Mouse (Mus musculus): Measurements from ENCODE around the gene Megf11. TPM values are rescaled to one million over a fixed set of nuclear protein-coding genes. Genes with fewer than 3 reads are reported as not detected.
A peak's percentile ranks its signal among the peaks of the same experiment; 100 is the strongest.

Megf11 gene
- polyA plus RNA-seq, 1 experiment from 2014 or later, result 1.2 TPM

- H3K4me2 ChIP-seq, result no peak overlapping the region
- no peak overlapping the region for H3K27ac ChIP-seq
- 90% methylated on average over 1 of the region's 1 CpGs for WGBS
- peak; percentile 36; the same call in 1 of the 2 replicates for ATAC-seq (ENCODE audit: insufficient read depth, low FRiP score, low read depth)
- H3K9me3 ChIP-seq, result no peaks in the 10 kb centered on the region
- no peaks in the 10 kb centered on the region for H3K27me3 ChIP-seq (replicated peaks)
- H3K36me3 ChIP-seq, result no peaks in the 10 kb centered on the region
- no peak overlapping the region for H3K9ac ChIP-seq
- peaks cover 30% of the 10 kb centered on the region for H3K4me1 ChIP-seq
- no peak overlapping the region for H3K4me3 ChIP-seq (replicated peaks)
Observed at GRCm38 (mm10) chr9:64602895-64603294, 217.5 kb downstream of the Megf11 start.

DNA sequence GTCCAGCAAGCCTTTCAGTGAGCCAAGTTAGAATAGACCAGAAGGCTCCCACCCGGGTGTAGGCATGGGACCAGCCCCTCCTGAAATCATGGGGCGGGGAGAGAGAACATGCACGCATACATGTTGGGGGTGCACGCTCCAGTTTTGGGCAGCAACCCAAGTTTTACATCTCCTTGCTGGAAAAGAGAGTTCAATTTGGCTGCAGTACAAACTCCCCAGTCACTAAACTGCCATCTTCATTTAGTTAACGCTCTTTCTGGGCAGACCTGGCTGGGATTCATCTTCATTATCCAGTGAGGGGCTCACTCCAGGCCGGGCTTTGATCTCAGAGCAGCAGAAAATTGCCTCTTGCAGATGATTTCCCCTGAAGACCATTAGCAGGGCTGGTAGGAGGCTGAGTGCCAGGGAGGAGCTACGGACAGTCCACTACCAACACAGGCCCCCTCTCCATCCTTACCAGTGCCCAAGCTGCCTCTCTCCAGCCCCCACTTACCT lies 218.8 kb downstream of the Megf11 start:
- Histone ChIP-seq H3K4me3 (replicated peaks) (no peak overlapping the region), H3K27me3 (replicated peaks) (no peaks in the 10 kb centered on the region), H3K27ac (peak overlapping the region; percentile 26; the same call in 1 of the 2 replicates), H3K9me3 (no peaks in the 10 kb centered on the region), H3K9ac (no peak overlapping the region), H3K36me3 (no peaks in the 10 kb centered on the region), H3K4me2 (no peak overlapping the region), H3K4me1 (peaks cover 30% of the 10 kb centered on the region)
- peak; percentile 29; the same call in 1 of the 2 replicates for ATAC-seq (ENCODE audit: insufficient read depth, low FRiP score, low read depth)
- 45% methylated on average over 7 of the region's 7 CpGs for WGBS

GRCm38 (mm10) chr9:64605077-64605714 lies 219.8 kb downstream of the Megf11 start:
- Histone ChIP-seq H3K27ac (peak overlapping the region; percentile 23), H3K4me3 (replicated peaks) (no peak overlapping the region), H3K4me1 (peaks cover 30% of the 10 kb centered on the region), H3K36me3 (no peaks in the 10 kb centered on the region), H3K9ac (no peak overlapping the region), H3K27me3 (replicated peaks) (no peaks in the 10 kb centered on the region), H3K9me3 (no peaks in the 10 kb centered on the region), H3K4me2 (no peak overlapping the region)
- WGBS, result 61% methylated on average over 14 of the region's 14 CpGs
- ATAC-seq (ENCODE audit: insufficient read depth, low FRiP score, low read depth), result no peak

DNA sequence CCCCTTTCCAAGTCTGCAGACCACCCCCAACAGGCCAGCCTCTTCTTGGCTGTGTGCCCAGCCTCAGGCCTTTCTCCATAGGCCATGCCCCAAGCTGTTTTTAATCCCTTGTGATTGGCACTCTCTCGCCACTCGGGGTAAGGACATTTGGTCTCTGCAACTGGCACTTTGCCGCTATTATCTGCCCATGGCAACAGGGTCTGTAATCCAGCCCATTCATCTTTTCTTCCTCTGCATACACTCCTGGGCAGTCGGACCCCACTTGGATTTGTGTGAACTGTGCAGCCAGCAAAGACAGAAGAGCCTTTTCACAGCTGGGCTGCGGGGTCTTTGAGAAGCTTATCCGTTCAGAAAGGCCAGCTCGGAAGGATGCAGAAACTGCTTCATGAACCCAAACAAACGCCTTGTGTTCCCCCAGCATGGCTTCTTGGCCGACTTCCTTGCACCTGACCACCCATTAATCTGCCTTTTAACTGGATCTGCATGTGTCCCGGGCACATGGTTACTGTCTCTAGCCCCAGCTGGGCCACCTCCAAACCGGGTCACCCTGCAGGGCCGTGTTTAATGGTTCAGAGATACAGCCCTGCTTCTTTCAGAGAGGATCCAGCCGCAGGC lies 220.4 kb downstream of the Megf11 start:
- no peaks in the 10 kb centered on the region for H3K9me3 ChIP-seq
- 29% methylated on average over 13 of the region's 13 CpGs for WGBS
- H3K4me1 ChIP-seq, result peaks cover 30% of the 10 kb centered on the region
- H3K27ac ChIP-seq, result peak overlapping the region; percentile 23; the same call in 1 of the 2 replicates
- no peaks in the 10 kb centered on the region for H3K36me3 ChIP-seq
- peak; percentile 48 for ATAC-seq (ENCODE audit: insufficient read depth, low FRiP score, low read depth)
- H3K27me3 ChIP-seq (replicated peaks), result no peaks in the 10 kb centered on the region
- no peak overlapping the region for H3K9ac ChIP-seq
- H3K4me3 ChIP-seq (replicated peaks), result no peak overlapping the region
- no peak overlapping the region for H3K4me2 ChIP-seq

DNA sequence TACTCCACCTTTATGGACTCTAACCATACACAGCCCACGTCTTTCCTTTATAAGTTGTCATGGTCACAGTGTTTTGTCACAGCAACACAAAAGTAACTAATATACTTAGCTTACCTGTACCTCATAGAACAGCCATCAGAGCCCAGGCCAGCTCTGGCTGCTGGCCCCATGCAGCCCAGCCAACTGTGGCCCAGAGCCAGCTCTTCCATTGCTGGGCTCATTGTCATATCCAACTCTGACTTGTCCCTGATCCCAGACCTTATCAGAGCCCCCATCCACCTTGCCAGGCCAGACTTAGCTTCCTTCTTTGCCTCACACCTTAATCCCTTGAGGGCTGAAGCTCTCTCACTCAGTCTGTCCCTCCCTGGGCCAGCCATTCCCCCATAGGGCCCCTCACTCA lies 221.6 kb downstream of the Megf11 start:
- Histone ChIP-seq H3K9me3 (no peaks in the 10 kb centered on the region), H3K27me3 (replicated peaks) (no peaks in the 10 kb centered on the region), H3K4me2 (no peak overlapping the region), H3K27ac (no peak overlapping the region), H3K36me3 (no peaks in the 10 kb centered on the region), H3K4me3 (replicated peaks) (no peak overlapping the region), H3K4me1 (peaks cover 30% of the 10 kb centered on the region), H3K9ac (no peak overlapping the region)
- ATAC-seq (ENCODE audit: insufficient read depth, low FRiP score, low read depth), result no peak
- WGBS, result 84% methylated on average over 1 of the region's 1 CpGs

GRCm38 (mm10) chr9:64609546-64609945 lies 224.1 kb downstream of the Megf11 start:
- no peak overlapping the region for H3K4me3 ChIP-seq (replicated peaks)
- no peak overlapping the region for H3K4me2 ChIP-seq
- peaks cover 26% of the 10 kb centered on the region for H3K4me1 ChIP-seq
- no peak overlapping the region for H3K9ac ChIP-seq
- H3K27ac ChIP-seq, result no peak overlapping the region
- 51% methylated on average over 3 of the region's 3 CpGs for WGBS
- no peaks in the 10 kb centered on the region for H3K36me3 ChIP-seq
- no peaks in the 10 kb centered on the region for H3K9me3 ChIP-seq
- ATAC-seq (ENCODE audit: insufficient read depth, low FRiP score, low read depth), result no peak
- no peaks in the 10 kb centered on the region for H3K27me3 ChIP-seq (replicated peaks)

DNA sequence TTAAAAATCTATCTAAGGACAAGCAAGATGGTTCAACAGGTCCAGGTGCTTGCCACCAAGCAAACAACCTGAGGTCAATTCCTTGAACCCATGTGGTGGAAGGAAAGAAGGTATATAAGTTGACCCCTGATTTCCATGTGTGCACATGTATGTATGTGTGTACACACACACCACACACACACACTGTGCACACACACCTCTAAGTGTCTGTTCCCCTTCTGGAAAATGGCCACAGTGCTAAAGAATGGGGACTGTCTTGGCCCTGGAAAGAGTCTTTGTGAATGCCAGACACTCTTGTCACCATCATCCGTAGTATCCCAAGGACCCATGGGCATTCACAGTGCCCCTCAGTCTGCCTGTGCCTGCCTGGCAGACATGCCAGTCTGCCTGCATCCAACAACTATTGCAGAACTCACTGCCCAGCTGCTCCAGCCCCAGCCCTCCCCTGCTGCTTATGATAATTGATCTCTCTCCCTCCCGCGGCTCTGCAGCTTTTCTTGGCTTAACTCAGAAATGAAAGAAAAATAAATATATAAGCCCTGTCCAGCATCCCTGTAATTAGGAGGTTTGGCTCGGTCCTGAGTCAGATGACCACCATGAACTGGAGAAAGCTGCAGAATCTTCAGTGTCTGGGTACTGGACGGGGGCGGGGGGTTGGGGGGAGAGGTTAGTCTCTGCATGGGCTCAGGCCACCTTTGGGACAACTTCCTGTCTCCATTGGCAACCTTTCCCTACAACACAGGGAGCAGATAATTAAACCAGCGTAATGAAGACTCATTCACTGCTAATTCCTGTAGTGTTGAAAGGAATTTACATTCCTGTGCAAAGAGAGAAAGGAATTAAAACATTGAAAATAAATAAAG lies 226.9 kb downstream of the Megf11 start:
- ATAC-seq (ENCODE audit: insufficient read depth, low FRiP score, low read depth), result no peak
- WGBS, result 29% methylated on average over 7 of the region's 7 CpGs

GRCm38 (mm10) chr9:64612984-64613649 lies 227.7 kb downstream of the Megf11 start:
- WGBS, result 49% methylated on average over 7 of the region's 7 CpGs

More for the DNA sequence above, 226.9 kb downstream of the Megf11 start:
- Histone ChIP-seq H3K9ac (no peak overlapping the region), H3K4me2 (no peak overlapping the region), H3K4me1 (no peaks in the 10 kb centered on the region), H3K4me3 (replicated peaks) (no peak overlapping the region), H3K36me3 (no peaks in the 10 kb centered on the region), H3K27me3 (replicated peaks) (no peaks in the 10 kb centered on the region), H3K27ac (no peak overlapping the region), H3K9me3 (no peaks in the 10 kb centered on the region)

DNA sequence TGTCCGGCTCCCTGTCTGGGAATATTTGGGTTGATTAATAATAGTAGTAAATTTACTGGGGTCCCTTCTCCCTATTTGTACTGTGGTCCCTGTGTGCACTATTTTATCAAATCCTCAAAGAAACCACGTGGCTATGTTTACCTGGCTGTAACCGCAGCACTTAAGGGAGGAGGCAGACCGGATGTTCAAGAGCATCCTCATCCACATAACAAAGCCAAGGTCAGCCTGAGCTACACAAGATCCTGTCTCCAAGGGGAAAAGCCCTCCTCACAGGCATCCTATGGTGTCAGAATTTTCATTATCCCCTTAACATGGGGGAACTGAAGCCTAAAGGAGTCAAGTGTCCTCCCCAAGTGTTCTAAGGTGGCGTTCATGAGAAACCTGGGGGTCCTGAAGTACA lies 232.0 kb downstream of the Megf11 start:
- H3K4me3 ChIP-seq (replicated peaks), result no peak overlapping the region
- no peaks in the 10 kb centered on the region for H3K4me1 ChIP-seq
- no peaks in the 10 kb centered on the region for H3K9me3 ChIP-seq
- no peaks in the 10 kb centered on the region for H3K27me3 ChIP-seq (replicated peaks)
- H3K9ac ChIP-seq, result no peak overlapping the region
- no peaks in the 10 kb centered on the region for H3K36me3 ChIP-seq
- no peak overlapping the region for H3K27ac ChIP-seq
- H3K4me2 ChIP-seq, result no peak overlapping the region
- 47% methylated on average over 5 of the region's 5 CpGs for WGBS
- no peak for ATAC-seq (ENCODE audit: insufficient read depth, low FRiP score, low read depth)

More at GRCm38 (mm10) chr9:64612984-64613649, 227.7 kb downstream of the Megf11 start:
- Histone ChIP-seq H3K4me1 (no peaks in the 10 kb centered on the region), H3K36me3 (no peaks in the 10 kb centered on the region), H3K9ac (no peak overlapping the region), H3K4me2 (no peak overlapping the region), H3K27ac (no peak overlapping the region), H3K4me3 (replicated peaks) (no peak overlapping the region), H3K27me3 (replicated peaks) (no peaks in the 10 kb centered on the region), H3K9me3 (no peaks in the 10 kb centered on the region)
- ATAC-seq (ENCODE audit: insufficient read depth, low FRiP score, low read depth), result no peak

DNA sequence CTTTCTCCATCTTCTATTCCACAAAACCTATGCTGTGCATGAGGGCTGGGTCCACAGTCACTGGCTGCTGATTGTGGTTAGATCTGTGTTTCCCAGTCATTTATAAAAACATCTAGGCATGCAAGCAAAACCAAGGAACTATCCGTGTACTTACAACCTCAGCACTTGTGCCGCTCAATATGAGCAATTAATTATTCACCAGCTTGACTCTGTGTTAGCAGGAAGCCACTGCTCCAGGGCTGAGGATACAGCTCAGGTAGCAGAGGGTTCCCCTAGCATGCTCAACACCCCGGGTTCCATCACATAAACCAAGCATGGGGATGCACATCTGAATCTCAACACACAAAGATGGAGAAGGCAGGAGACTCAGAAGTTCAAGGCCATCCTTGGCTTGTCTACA lies 233.0 kb downstream of the Megf11 start:
- Histone ChIP-seq H3K27ac (no peak overlapping the region), H3K36me3 (no peaks in the 10 kb centered on the region), H3K4me2 (no peak overlapping the region), H3K4me3 (replicated peaks) (no peak overlapping the region), H3K27me3 (replicated peaks) (no peaks in the 10 kb centered on the region), H3K9ac (no peak overlapping the region), H3K9me3 (no peaks in the 10 kb centered on the region), H3K4me1 (no peaks in the 10 kb centered on the region)
- 63% methylated on average over 3 of the region's 3 CpGs for WGBS
- ATAC-seq (ENCODE audit: insufficient read depth, low FRiP score, low read depth), result no peak

- 62% methylated on average over 10 of the region's 10 CpGs for WGBS
- Histone ChIP-seq H3K4me2 (no peak overlapping the region), H3K9me3 (no peaks in the 10 kb centered on the region), H3K27me3 (replicated peaks) (no peaks in the 10 kb centered on the region), H3K27ac (no peak overlapping the region; the same call in 1 of the 2 replicates), H3K4me1 (no peaks in the 10 kb centered on the region), H3K9ac (no peak overlapping the region), H3K36me3 (no peaks in the 10 kb centered on the region), H3K4me3 (replicated peaks) (no peak overlapping the region)
- no peak for ATAC-seq (ENCODE audit: insufficient read depth, low FRiP score, low read depth)
Observed at GRCm38 (mm10) chr9:64619440-64619839, 234.0 kb downstream of the Megf11 start.
